Mouse (Mus musculus): ENCODE measurements around the gene Mogs.

Gene Mogs

GRCm38 (mm10) chr6:83115011-83115671, at the start of gene Mogs:
Gene Mogs (plus strand): TSS chr6:83115496.
- peak; percentile 92 for DNase-seq (ENCODE audit: low spot score)

GRCm38 (mm10) chr6:83065995-83066394, 49.3 kb upstream of the Mogs start:
- no peak for DNase-seq (ENCODE audit: low spot score)

- no peak for DNase-seq (ENCODE audit: low spot score)
Observed at GRCm38 (mm10) chr6:83066441-83066840, 48.9 kb upstream of the Mogs start.

DNA sequence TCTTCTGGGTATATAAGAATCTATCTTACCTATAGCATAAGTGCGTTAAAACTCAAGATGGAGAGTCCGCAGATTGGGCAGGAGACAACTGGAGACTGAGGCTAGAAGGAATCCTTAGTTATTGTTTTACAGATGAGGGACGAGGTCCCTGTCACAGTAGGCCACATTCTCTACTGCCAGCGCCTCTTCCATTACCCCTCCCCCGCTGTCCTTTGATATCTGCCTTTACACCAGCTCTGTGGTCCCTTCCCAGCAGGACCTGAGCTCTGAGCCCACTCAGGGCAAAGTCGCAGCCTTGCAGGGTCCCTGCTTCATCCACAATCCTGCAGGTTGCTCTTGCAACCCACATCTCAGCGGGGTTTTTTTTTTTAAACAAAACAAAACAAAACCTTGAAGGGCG, 47.1 kb upstream of the Mogs start:
- no peak for DNase-seq (ENCODE audit: low spot score)

DNA sequence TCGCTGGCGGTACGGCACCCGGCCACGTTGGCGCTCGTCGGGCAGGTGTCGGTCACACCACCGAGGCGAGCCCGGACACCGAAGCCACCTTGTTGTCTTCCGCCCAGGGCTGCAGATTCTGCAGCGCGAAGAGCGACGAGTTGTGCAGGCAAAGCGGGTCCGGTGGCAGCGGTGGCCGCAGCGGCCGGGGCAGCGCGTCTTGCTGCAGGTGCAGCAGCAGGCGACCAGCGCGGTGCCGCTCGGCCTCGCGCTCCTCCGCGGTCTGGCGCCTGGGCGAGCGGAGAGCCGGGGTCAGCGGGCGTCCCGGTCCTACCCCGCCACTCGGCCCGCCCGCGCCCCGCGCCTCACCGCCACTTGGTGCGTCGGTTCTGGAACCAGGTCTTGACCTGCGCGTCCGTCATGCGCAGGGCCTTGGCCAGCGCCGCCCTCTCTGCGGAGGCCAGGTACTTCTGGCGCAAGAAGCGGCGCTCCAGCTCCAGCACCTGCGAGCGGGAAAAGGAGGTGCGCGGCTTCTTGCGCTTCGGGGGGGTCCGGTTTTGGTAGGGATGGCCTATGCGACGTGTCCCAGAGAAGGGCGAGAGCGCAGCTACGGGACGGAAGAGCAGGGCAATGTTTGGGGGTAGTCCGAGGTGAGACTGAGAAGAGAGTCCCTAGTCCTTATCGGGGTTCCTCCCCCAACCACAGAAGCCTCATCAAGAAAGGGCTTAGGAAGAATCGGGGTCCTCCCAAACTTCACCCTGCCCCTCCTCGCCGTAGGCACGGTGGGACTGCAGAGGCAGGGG, 46.4 kb upstream of the Mogs start:
- DNase-seq (ENCODE audit: low spot score) = no peak

GRCm38 (mm10) chr6:83069488-83070246, 45.6 kb upstream of the Mogs start:
- DNase-seq (ENCODE audit: low spot score) = no peak

GRCm38 (mm10) chr6:83070247-83070310, 45.2 kb upstream of the Mogs start, which contains the start of gene Tlx2:
Gene Tlx2 (minus strand): TSS chr6:83070293.
- DNase-seq (ENCODE audit: low spot score) = no peak

GRCm38 (mm10) chr6:83070311-83071219, 44.7 kb upstream of the Mogs start:
- DNase-seq (ENCODE audit: low spot score) = no peak

DNA sequence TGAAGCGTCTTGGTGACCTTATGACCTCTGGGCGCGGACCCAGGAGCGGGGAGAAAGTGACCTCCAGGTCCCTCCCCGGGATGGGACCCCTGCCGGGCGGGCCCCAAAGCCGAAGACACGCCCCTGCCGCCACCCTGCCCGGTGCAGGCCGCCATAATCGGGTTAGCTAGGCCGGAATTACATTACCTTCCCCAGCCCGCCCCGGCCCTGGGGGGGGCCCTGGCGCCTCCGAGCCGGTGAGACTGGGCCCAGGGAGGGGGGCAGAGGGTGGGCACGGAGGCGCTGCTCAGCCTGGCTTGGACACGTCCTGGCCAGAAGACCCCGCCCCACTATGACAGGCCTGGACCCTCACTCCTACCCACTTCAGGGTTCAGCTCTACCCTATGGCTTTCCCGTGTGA, 44.1 kb upstream of the Mogs start:
- DNase-seq (ENCODE audit: low spot score) = no peak

- no peak for DNase-seq (ENCODE audit: low spot score)
Observed at GRCm38 (mm10) chr6:83074979-83075378, 40.3 kb upstream of the Mogs start.

- no peak for DNase-seq (ENCODE audit: low spot score)
Observed at GRCm38 (mm10) chr6:83077630-83078323, 37.5 kb upstream of the Mogs start, which contains the start of gene Pcgf1. Gene Pcgf1 (plus strand): TSS chr6:83077869.

DNA sequence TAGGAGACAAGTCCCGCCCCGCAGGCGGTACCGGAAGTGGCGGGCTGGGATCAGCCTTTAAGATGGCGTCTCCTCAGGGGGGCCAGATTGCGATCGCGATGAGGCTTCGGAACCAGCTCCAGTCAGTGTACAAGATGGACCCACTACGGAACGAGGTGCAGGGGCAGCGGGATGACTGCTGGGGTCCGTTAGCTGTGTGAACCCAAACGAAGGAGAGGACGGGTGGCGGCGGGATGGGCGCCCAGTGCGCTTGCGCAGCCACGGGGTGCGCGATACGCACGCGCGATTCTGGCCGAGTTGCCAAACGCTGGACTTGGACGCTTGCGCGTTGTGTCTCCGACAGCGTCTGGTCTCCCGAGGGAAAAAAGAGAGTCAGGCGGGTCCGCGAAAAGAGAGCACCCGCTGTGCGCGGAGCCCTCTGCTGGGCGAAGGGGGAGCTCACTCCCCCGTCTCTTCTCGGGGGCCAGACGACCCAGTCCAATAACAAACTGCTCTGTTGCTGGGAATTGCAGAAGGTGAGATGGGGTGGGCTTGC, 36.9 kb upstream of the Mogs start:
- DNase-seq (ENCODE audit: low spot score) = peak; percentile 98

DNA sequence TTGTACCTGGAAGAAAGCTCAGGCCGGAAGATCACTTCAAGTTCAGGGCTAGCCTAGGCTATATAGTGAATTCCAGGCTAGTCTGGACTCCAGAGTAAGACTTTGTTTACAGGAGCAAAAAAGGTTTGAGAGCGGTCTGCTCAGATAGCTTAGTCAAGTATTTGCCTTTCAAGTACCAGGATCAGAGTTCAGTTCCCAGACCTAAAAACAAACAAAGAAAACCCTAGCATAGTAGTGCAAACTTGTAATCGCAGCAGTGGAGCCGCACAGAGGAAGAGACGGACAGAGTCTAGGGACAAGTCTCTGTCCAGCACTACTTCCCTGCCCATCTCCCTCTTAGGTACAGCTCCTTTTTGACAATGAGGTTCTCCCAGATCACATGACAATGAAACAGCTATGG, 35.1 kb upstream of the Mogs start:
- peak; percentile 63 for DNase-seq (ENCODE audit: low spot score)

DNA sequence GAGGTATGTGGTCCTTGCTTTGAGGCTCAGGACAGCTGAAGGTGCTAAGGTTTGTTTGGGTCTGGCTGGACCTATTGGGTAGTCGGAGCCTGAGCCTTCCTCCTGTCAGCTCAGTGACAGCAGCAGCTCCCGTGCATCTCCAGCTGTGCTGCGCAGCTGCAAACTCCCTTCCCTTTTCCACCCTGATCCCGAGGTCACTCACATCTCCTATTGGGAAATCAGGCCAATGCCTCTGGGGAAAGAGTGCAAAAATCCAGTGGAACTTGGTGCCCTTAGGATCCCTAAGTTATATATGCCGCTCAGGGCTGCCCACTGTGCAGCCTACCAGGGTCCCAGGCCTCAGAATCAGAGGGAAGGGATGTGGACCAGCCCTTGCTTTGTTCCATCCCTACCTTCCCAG, 31.8 kb upstream of the Mogs start:
- no peak for DNase-seq (ENCODE audit: low spot score)

- DNase-seq (ENCODE audit: low spot score) = no peak
Observed at GRCm38 (mm10) chr6:83084477-83084876, 30.8 kb upstream of the Mogs start.

GRCm38 (mm10) chr6:83086121-83087035, 28.9 kb upstream of the Mogs start, which contains the start of gene Lbx2:
Gene Lbx2 (plus strand): TSS chr6:83086367.
- no peak for DNase-seq (ENCODE audit: low spot score)

DNA sequence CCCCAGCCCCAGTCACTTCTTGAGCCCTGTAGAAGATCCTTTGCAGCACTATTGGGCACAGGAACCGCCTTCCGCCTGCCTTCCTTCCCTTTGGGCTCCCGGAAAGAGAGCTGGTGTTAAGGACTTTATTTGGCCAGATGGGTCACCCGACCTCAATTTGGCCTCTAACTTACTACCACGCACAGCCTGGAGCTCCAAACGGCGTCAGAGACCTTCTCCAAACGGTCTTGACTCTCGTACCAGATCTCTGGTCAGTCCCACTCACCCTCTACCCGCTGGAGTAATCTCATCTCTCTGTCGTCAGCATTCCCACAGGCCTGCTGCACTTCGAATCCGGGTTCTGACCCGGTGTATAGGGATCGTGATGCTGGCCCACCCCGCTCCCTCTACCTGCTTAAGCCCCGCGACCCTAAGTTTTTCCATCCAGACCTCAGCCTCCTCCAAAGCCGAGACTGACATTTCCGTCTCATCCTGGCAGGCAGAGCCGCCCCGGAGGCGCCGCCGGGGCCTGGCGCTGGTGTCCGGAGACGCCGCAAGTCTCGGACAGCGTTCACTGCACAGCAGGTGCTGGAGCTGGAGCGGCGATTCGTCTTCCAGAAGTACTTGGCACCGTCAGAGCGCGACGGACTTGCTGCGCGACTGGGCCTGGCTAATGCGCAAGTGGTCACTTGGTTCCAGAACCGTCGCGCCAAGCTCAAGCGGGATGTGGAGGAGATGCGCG, 27.9 kb upstream of the Mogs start:
- no peak for DNase-seq (ENCODE audit: low spot score)

DNA sequence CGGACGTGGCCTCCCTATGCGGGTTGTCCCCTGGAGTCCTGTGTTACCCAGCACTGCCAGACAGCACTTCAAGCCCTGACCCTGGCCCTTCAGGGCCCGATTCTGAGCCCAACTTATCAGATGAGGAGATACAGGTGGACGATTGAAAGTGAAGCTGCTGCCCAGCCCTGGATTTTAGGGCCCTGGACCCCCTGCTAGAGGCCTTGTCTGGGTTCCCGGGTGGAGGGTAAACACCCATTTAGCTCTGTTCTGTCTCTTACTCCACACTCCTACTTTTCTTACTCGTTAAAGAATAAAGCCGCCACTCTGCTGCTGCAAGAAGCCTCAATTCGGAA, 27.4 kb upstream of the Mogs start:
- DNase-seq (ENCODE audit: low spot score) = no peak

DNA sequence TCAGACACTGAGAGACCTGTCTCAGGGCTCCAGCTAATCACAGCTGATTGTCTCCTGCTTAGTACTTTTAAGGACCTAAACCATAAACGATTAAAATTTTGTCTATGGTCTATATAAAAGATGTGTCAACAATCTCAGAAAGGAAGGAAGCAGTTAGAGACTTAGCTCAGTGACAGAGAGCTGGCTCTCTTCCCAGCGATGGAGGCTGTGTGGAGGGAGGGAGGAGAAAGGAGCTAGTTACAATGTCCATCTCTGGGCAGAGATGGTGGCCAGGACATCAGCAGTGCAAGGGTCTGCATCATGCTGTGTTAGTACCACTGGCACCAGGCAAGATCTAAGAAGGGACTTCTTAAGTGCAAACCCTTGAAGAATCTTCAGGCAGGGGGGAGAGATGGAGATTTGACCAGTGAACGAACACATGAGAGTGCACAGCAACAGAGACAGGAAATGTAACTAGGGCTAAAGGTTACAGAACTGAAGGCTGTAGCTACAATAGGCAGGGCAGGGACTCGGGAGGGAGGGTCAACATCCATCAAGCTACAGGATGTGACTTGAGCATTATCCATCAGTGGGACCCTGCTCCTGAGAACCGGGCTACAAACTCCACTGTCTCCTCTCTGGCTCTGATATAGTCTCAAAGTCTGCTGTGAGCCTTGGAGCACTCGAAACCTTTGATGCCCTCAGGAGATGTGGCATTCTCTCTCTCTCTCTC, 22.7 kb upstream of the Mogs start:
- no peak for DNase-seq (ENCODE audit: low spot score)
